ENCODE assay signal across 10 mouse cellular contexts in the genomic region with DNA sequence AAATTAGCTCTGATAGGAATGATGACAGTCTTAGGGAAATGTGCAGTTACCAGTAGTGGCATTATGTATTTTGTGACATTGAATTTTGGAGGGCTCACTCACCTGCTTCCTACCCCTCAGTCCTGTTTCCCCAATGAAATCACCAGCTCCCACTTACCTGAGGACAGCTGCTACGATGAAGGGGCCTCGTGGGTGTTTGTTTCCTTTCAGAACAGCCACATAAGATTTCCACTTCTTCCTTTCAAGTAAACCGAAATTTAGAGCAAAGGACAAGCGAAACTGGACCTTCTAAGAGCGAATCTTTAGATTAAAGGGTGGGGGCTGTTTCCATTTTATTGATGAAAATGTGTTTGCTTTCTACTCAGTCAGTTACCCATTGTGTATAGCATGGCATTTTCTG. TPM values are rescaled to one million over a fixed set of nuclear protein-coding genes. Genes with fewer than 3 reads are reported as not detected.
DNase-seq lines count a peak whose midpoint lies in the region; ATAC-seq and TF ChIP-seq lines count a peak whose summit lies in the region.
"Had no signal": no experiment of that assay in that cellular context is flagged by ENCODE, and none has a peak within 500 bp of the region (broad histone marks: within the 10 kb centered on the region; RNA-seq: fewer than 3 reads in every experiment).

No protein-coding gene starts in this region.

- no peak overlapping the region for H3K4me3 ChIP-seq in embryonic facial prominence, embryonic 15.5 days (replicated peaks)
- no peak overlapping the region for H3K4me3 ChIP-seq in embryonic facial prominence, embryonic 10.5 days
- no peak overlapping the region for H3K4me3 ChIP-seq in intestine, embryonic 14.5 days (ENCODE audit: low read depth, low read length)
- no peak overlapping the region for H3K4me3 ChIP-seq in intestine, postnatal 0 days (ENCODE audit: low read depth, low read length)
- H3K4me3 ChIP-seq in neural tube, embryonic 13.5 days = no peak overlapping the region
- no peak overlapping the region for H3K4me3 ChIP-seq in neural tube, embryonic 15.5 days (replicated peaks)

- peaks cover 10% of the 10 kb centered on the region for H3K4me1 ChIP-seq in embryonic facial prominence, embryonic 15.5 days
- peaks cover 23% of the 10 kb centered on the region for H3K4me1 ChIP-seq in embryonic facial prominence, embryonic 10.5 days
- peaks cover 9% of the 10 kb centered on the region; the same call in 1 of the 2 replicates for H3K4me1 ChIP-seq in intestine, embryonic 14.5 days (replicated peaks; ENCODE audit: control insufficient read depth, insufficient read depth, low read length)
- H3K4me1 ChIP-seq in intestine, postnatal 0 days (replicated peaks; ENCODE audit: control insufficient read depth, insufficient read depth, low read length) = no peaks in the 10 kb centered on the region
- H3K4me1 ChIP-seq in neural tube, embryonic 13.5 days (replicated peaks) = peaks cover 14% of the 10 kb centered on the region
- peaks cover 20% of the 10 kb centered on the region for H3K4me1 ChIP-seq in neural tube, embryonic 15.5 days
- H3K4me1 ChIP-seq: embryonic facial prominence, embryonic 12.5 days had no signal

- H3K9ac ChIP-seq in embryonic facial prominence, embryonic 15.5 days = no peak overlapping the region
- no peak overlapping the region for H3K9ac ChIP-seq in intestine, embryonic 14.5 days (ENCODE audit: low read length)
- H3K9ac ChIP-seq in intestine, postnatal 0 days (ENCODE audit: low read depth, low read length) = no peak overlapping the region
- no peak overlapping the region for H3K9ac ChIP-seq in neural tube, embryonic 13.5 days
- no peak overlapping the region for H3K9ac ChIP-seq in neural tube, embryonic 15.5 days (replicated peaks)

- DNase-seq in embryonic facial prominence, embryonic 10.5 days (ENCODE audit: low spot score) = no peak
- DNase-seq in intestine, embryonic 14.5 days (ENCODE audit: low spot score) = no peak
- no peak for DNase-seq in neural tube, embryonic 10.5 days (ENCODE audit: extremely low spot score, low spot score)
- no peak for DNase-seq in gastrocnemius, adult 8-10 months (ENCODE audit: low spot score in 2 of 2)

- no peaks in the 10 kb centered on the region for H3K9me3 ChIP-seq in embryonic facial prominence, embryonic 15.5 days (replicated peaks)
- no peaks in the 10 kb centered on the region for H3K9me3 ChIP-seq in embryonic facial prominence, embryonic 10.5 days
- H3K9me3 ChIP-seq in intestine, embryonic 14.5 days (ENCODE audit: control insufficient read depth, low read length) = no peaks in the 10 kb centered on the region
- H3K9me3 ChIP-seq in intestine, postnatal 0 days (ENCODE audit: control insufficient read depth) = no peaks in the 10 kb centered on the region
- H3K9me3 ChIP-seq in neural tube, embryonic 13.5 days = no peaks in the 10 kb centered on the region
- no peaks in the 10 kb centered on the region for H3K9me3 ChIP-seq in neural tube, embryonic 15.5 days (replicated peaks)
- H3K9me3 ChIP-seq: embryonic facial prominence, embryonic 12.5 days; heart, embryonic 10.5 days had no signal

- H3K27ac ChIP-seq in embryonic facial prominence, embryonic 15.5 days (replicated peaks) = no peak overlapping the region
- H3K27ac ChIP-seq in embryonic facial prominence, embryonic 10.5 days (replicated peaks) = no peak overlapping the region
- H3K27ac ChIP-seq in intestine, embryonic 14.5 days (ENCODE audit: low read depth) = no peak overlapping the region
- H3K27ac ChIP-seq in intestine, postnatal 0 days (ENCODE audit: low read depth, low read length) = no peak overlapping the region
- no peak overlapping the region for H3K27ac ChIP-seq in neural tube, embryonic 13.5 days (replicated peaks)
- H3K27ac ChIP-seq in neural tube, embryonic 15.5 days (replicated peaks) = no peak overlapping the region
- H3K27ac ChIP-seq: embryonic facial prominence, embryonic 12.5 days had no signal

- H3K27me3 ChIP-seq in embryonic facial prominence, embryonic 15.5 days = peaks cover 25% of the 10 kb centered on the region
- H3K27me3 ChIP-seq in embryonic facial prominence, embryonic 10.5 days (replicated peaks; ENCODE audit: low read depth, poor library complexity, severe bottlenecking) = peaks cover 71% of the 10 kb centered on the region
- H3K27me3 ChIP-seq in intestine, embryonic 14.5 days (replicated peaks; ENCODE audit: control insufficient read depth, insufficient read depth, low read length) = peaks cover 33% of the 10 kb centered on the region
- H3K27me3 ChIP-seq in intestine, postnatal 0 days (replicated peaks; ENCODE audit: control insufficient read depth, insufficient read depth, low read length) = peaks cover 28% of the 10 kb centered on the region
- peaks cover 30% of the 10 kb centered on the region for H3K27me3 ChIP-seq in neural tube, embryonic 13.5 days
- H3K27me3 ChIP-seq in neural tube, embryonic 15.5 days (replicated peaks) = peaks cover 23% of the 10 kb centered on the region

- no peaks in the 10 kb centered on the region for H3K36me3 ChIP-seq in embryonic facial prominence, embryonic 15.5 days
- H3K36me3 ChIP-seq in embryonic facial prominence, embryonic 10.5 days (replicated peaks) = no peaks in the 10 kb centered on the region
- no peaks in the 10 kb centered on the region for H3K36me3 ChIP-seq in intestine, embryonic 14.5 days (ENCODE audit: control insufficient read depth, insufficient read depth, low read length)
- H3K36me3 ChIP-seq in intestine, postnatal 0 days (ENCODE audit: control insufficient read depth, insufficient read depth) = no peaks in the 10 kb centered on the region
- H3K36me3 ChIP-seq in neural tube, embryonic 13.5 days = no peaks in the 10 kb centered on the region
- no peaks in the 10 kb centered on the region for H3K36me3 ChIP-seq in neural tube, embryonic 15.5 days
- H3K36me3 ChIP-seq: embryonic facial prominence, embryonic 12.5 days; heart, embryonic 10.5 days had no signal

- peak overlapping the region; percentile 73; the same call in 1 of the 2 replicates for H3K4me2 ChIP-seq in embryonic facial prominence, embryonic 15.5 days (replicated peaks)
- H3K4me2 ChIP-seq in intestine, embryonic 14.5 days (ENCODE audit: low read length) = peak overlapping the region; percentile 74; the same call in 1 of the 2 replicates
- H3K4me2 ChIP-seq in intestine, postnatal 0 days (replicated peaks; ENCODE audit: low read depth) = no peak overlapping the region
- 0 out of 2 replicates have a peak overlapping the region, but pooled peaks have one; percentile 71 for H3K4me2 ChIP-seq in neural tube, embryonic 13.5 days
- peak overlapping the region; percentile 67 for H3K4me2 ChIP-seq in neural tube, embryonic 15.5 days

- no peak for ATAC-seq in embryonic facial prominence, embryonic 15.5 days (ENCODE audit: insufficient number of reproducible peaks, low FRiP score, low TSS enrichment, low read depth)
- no peak for ATAC-seq in intestine, embryonic 14.5 days (replicated peaks; ENCODE audit: low FRiP score, low TSS enrichment, low read depth)
- ATAC-seq in intestine, postnatal 0 days = no peak
- no peak for ATAC-seq in neural tube, embryonic 13.5 days (ENCODE audit: low read depth)
- no peak for ATAC-seq in neural tube, embryonic 15.5 days (ENCODE audit: low FRiP score)

- TF ChIP-seq CTCF in intestine, postnatal 0 days (IDR thresholded peaks at IDR 0.05; ENCODE audit: low read depth) = no peak

- WGBS in embryonic facial prominence, embryonic 15.5 days = 77% methylated on average over 5 of the region's 5 CpGs
- WGBS in embryonic facial prominence, embryonic 10.5 days = 81% methylated on average over 5 of the region's 5 CpGs
- WGBS in intestine, embryonic 14.5 days = 75% methylated on average over 5 of the region's 5 CpGs
- WGBS in intestine, postnatal 0 days = 77% methylated on average over 5 of the region's 5 CpGs
- WGBS in neural tube, embryonic 13.5 days = 82% methylated on average over 5 of the region's 5 CpGs
- WGBS in neural tube, embryonic 15.5 days = 78% methylated on average over 5 of the region's 5 CpGs

RNA-seq across cellular contexts. Expression of a gene that starts 45.8 kb away (rescaled TPM):
- polyA plus RNA-seq in embryonic facial prominence, embryonic 15.5 days (2015; fragmentation: Nextera tagmentation; extraction: Ambion mirVana) = 49.0 and 50.4 TPM in 2 replicates
- 20.8 and 22.2 TPM in 2 replicates for polyA plus RNA-seq in embryonic facial prominence, embryonic 10.5 days (2016; fragmentation: Nextera tagmentation; extraction: Ambion mirVana)
- polyA plus RNA-seq in intestine, embryonic 14.5 days (2014; fragmentation: Nextera tagmentation; extraction: Ambion mirVana) = 32.2 and 32.7 TPM in 2 replicates
- 6.7 and 7.4 TPM in 2 replicates for polyA plus RNA-seq in intestine, postnatal 0 days (2015; fragmentation: Nextera tagmentation; extraction: Ambion mirVana)
- 10.4 TPM in 2 replicates for polyA plus RNA-seq in neural tube, embryonic 13.5 days (2015; fragmentation: Nextera tagmentation; extraction: Ambion mirVana)
- polyA plus RNA-seq in neural tube, embryonic 15.5 days (2015; fragmentation: Nextera tagmentation; extraction: Ambion mirVana) = 6.1 and 9.3 TPM in 2 replicates
- 1 to 10 TPM; 1.0 to 2.3 (median 1.9) TPM for total RNA-seq in gastrocnemius, adult 8-10 months (2022)

RNA-seq across cellular contexts. Expression of a gene that starts 57.1 kb away (rescaled TPM):
- 25.7 and 26.5 TPM in 2 replicates for polyA plus RNA-seq in embryonic facial prominence, embryonic 15.5 days (2015; fragmentation: Nextera tagmentation; extraction: Ambion mirVana)
- 19.9 and 20.5 TPM in 2 replicates for polyA plus RNA-seq in embryonic facial prominence, embryonic 10.5 days (2016; fragmentation: Nextera tagmentation; extraction: Ambion mirVana)
- 20.9 and 21.0 TPM in 2 replicates for polyA plus RNA-seq in intestine, embryonic 14.5 days (2014; fragmentation: Nextera tagmentation; extraction: Ambion mirVana)
- 55.9 and 59.5 TPM in 2 replicates for polyA plus RNA-seq in intestine, postnatal 0 days (2015; fragmentation: Nextera tagmentation; extraction: Ambion mirVana)
- polyA plus RNA-seq in neural tube, embryonic 13.5 days (2015; fragmentation: Nextera tagmentation; extraction: Ambion mirVana) = 36.6 and 37.4 TPM in 2 replicates
- 40.7 and 41.2 TPM in 2 replicates for polyA plus RNA-seq in neural tube, embryonic 15.5 days (2015; fragmentation: Nextera tagmentation; extraction: Ambion mirVana)
- 1 to 10 TPM; 2.9 to 5.4 (median 4.2) TPM for total RNA-seq in gastrocnemius, adult 8-10 months (2022)
